Mouse (Mus musculus) lung, postnatal 4 days (tissue): ENCODE data around the gene Anks1b.

Experiments
- DNase-seq, 2 experiments: peaks; one replicate each; pipeline ENCODE4 v3.0.0; 2021

Anks1b gene

DNA sequence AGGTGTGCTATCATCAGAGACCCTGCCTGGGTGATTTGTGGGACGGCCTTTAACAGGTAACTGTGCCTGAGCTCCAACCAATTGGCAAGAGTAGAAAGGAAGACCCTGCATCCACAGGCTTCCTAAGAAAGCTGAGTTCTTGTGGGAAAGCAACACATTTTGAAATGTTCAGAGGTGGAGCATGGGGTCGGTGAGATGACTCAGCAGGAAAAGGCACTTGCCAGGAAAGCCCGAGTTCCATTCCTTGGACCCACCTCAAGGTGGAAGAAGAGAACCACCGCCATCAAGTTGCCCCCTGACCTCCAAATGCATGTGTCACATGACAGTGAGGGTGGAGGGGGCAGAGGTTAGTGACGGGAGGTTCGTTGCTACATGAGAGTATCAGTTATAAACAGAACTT, 1101.2 kb downstream of the Anks1b start:
- no peak for DNase-seq

DNA sequence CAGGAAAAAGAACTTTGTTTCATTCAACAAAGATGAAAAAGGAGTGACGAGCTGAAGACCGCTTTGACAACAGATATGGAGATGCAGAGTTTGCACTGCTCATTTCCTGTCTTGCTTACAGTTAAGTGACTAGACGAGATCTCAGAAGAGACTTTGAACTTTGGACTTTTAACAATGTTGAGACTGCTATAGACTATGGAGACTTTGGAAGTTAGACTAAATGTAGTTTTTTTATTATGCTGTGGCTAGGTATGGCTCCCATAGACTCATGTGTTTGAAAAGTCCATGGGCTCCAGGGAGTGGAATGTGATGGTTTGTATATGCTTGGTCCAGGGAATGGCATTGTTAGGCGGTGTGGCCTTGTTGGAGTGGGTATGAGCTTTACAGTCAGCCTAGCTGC, 1108.5 kb downstream of the Anks1b start:
- DNase-seq: no peak

DNA sequence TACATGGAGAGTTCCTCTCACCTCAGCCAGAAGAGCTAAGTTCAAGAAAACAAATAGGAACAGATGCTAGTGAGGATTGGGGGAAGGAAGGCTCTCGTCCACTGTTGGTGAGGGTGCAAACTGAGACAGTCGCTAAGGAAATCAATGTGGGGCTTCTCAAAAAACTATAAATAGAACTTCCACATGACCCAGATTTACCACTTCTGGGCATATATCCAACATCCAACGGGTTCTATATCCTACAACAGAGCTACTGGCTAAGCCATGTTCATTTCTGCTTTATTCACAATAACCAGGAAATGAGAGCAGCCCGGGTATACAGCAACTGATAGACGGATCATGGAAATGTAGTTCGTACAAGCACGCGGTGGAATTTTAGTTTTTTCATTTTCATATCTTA, 1109.7 kb downstream of the Anks1b start:
- no peak for DNase-seq

DNA sequence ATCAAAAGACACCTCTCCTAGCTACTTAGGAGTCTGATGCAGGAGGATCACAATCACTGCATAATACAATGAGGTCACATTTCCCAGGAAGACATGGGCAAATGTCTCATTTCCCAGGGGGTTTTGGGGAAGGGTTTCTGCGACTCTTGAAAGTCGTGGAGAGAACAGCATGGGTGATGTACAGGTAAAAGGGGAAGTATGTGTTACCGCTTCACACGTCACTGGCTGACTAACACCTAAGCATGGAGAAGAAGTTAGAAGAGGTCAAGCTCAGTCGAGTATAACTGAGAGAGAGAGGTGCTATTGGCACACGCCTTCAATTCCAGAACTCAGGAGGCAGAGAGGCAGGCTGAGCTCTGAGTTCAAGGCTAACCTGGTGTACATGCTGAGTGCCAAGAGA, 1117.0 kb downstream of the Anks1b start:
- no peak for DNase-seq

DNA sequence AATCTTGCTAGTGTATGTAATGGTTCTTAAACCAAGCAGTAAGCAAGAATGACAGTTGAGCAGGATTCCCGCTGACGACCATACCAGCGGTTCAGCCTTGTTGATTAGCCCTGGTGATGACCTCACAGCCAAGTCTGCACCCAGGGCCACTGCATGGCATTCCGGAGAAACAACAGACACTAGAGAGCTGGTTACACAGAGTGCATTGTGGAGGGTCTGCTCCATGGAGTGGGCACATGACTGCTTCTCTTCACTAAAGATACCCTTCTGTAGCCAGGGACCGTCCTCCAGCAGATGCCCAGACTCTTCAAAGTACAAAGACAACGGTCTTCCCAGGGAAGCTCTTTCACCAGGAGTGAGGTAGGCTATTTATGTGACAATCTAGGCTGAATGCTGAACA, 1118.9 kb downstream of the Anks1b start:
- DNase-seq: no peak

DNA sequence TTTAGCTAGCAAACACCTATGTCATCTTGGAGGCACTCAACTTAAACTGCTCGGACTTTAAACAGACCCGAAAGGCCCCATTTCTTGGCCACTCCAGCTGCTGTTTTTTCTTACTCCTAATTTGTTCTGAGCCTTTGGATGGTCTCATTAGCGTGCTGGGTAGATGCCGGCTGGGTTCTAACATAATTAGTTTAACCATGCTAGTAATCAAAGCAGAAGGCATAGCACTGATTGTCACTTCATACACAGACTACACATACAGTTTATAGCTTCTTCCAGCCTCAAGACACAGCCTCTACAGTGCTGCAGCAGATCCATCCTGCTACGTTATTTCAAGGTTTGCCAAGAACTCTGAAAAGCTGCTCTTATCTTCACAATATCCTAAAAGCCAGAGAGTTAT, 1120.6 kb downstream of the Anks1b start:
- DNase-seq: no peak

DNA sequence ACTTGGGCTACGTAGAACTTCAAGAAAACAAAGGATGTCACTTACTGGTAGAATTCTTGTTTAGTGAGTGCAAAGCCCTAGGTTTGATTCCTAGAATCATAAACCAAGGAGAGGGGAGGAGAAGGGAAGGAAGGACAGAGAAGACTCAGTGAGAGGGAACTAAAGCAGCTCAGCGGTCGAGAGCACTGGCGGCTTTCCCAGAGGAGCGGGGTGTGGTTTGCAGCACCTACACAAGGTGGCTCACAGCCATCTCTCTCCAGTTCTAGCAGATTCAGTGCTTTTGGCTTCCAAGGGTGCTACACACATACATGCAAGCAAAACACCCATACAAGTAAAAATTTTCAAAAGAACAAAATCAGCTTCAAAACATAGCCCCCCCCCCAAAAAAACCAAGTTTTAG, 1126.6 kb downstream of the Anks1b start:
- no peak for DNase-seq

DNA sequence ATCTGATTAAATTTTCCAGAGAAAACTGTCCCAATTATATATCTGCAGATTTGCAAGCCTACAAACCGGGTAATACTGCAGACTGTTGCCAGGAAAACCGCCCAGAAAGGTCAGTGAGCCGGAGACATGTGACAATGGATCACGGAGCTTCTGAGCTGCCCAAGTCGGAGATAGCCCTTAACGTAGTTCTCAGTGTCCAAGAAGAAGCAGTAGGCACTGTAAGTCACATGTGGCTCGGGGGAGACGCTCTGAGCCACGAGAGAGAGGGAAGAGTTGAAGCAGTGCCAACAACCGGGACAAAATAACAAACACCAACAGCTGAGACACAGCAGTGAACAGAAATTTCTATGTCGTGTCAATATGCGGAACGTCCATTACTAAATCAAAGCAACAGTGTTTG, 1128.1 kb downstream of the Anks1b start:
- DNase-seq: peak in 1 of 2 experiments; percentile 13

DNA sequence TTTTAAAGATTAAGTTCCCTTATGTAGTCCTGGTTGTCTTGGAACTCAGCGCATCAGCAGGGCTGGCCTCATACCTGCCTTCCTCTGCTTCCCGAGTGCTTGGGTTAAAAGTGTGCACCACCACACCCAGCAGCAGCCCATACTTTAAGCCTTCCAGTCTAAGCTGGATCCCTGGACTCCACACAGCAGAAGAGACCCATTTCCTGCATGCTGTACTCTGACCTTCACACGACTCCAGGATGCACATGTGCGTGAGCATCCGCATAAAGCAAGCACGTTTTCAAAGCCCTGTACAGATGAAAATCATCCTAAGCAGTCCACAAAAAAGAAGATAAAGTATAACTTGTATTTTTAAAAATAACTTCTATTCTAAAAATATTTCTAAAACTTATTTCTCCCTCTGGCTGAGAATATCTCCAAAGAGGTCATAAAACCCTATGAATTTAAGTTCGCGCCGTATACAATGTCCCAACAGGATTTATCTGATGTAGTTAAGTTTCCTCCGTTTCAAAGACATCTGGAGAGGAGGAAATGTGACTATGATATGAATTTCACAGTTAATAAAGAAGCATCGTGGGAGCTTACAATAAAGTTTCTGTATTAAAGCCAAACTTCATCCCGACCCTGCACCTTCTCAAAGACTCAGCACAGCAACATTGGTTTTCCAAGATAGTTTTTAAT, 1132.7 kb downstream of the Anks1b start:
- no peak for DNase-seq
